Mouse (Mus musculus): Measurements from ENCODE around the gene Col2a1.

Col2a1 gene

GRCm38 (mm10) chr15:98003822-98004739 is at the start of gene Col2a1:
Gene Col2a1 (minus strand): TSS chr15:98004695.
- DNase-seq (ENCODE audit: low read depth), result peak; percentile 20

- no peak for DNase-seq (ENCODE audit: low read depth)
These were observed 47.2 kb upstream of the Col2a1 start for GRCm38 (mm10) chr15:98051685-98052084.

GRCm38 (mm10) chr15:98048918-98049700 is 44.6 kb upstream of the Col2a1 start:
- no peak for DNase-seq (ENCODE audit: low read depth)

- DNase-seq (ENCODE audit: low read depth), result peak; percentile 16
These were observed 39.9 kb upstream of the Col2a1 start for GRCm38 (mm10) chr15:98044387-98044786.

DNA sequence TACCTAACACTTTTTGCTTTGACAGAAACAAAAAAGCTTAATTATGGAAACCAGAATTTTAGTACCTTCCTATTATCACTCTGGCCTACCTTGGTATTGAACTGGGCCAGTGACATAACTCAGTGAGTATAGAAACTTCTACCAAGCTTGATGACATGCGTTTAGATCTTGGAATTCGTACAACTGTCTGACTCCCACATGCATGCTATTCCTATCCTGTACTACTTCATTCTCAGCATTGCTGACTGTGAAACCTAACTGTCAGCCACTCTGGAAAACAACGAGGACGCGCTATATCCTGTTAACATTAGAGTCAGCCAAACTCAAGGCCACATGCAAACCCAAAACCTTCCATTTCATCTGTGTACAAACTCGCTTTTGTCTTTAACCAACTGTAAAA is 39.5 kb upstream of the Col2a1 start:
- no peak for DNase-seq (ENCODE audit: low read depth)

GRCm38 (mm10) chr15:98042508-98042907 is 38.0 kb upstream of the Col2a1 start:
- no peak for DNase-seq (ENCODE audit: low read depth)

DNA sequence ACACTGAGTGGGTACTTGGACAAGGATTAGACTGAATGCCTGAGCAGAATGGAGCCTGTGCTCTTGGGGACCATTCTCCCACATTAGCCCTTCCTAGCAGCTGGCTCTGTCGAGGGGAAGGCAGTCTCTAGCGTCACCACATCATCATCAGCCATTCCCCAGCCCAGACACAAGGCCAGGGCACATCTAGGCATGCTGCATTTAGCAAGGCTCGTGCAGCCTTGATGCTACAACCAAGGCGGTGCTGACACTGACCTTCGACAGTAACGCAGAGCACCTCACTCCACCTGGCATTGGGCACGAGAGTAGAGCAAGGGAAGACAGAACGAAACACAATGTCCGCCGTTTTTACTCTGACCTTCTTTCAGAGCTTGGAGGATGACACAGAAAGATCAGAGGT is 35.2 kb upstream of the Col2a1 start:
- no peak for DNase-seq (ENCODE audit: low read depth)

DNA sequence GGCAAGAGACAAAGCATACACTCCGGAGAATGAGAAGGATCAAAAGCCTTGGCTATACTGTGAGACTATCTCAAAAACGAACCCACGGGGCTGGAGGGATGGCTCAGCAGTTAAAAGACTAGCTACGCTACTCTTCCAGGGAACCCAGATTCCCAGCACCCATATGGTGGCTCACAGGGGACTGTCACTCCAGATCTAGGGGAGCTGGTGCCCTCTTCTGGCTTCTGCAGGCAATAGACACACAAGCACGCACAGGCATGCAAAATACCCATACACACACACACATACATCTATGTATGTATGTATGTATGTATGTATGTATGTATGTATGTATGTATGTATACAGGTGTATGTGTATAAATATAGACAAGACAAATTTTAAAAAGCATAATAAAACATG is 32.1 kb upstream of the Col2a1 start:
- no peak for DNase-seq (ENCODE audit: low read depth)

DNA sequence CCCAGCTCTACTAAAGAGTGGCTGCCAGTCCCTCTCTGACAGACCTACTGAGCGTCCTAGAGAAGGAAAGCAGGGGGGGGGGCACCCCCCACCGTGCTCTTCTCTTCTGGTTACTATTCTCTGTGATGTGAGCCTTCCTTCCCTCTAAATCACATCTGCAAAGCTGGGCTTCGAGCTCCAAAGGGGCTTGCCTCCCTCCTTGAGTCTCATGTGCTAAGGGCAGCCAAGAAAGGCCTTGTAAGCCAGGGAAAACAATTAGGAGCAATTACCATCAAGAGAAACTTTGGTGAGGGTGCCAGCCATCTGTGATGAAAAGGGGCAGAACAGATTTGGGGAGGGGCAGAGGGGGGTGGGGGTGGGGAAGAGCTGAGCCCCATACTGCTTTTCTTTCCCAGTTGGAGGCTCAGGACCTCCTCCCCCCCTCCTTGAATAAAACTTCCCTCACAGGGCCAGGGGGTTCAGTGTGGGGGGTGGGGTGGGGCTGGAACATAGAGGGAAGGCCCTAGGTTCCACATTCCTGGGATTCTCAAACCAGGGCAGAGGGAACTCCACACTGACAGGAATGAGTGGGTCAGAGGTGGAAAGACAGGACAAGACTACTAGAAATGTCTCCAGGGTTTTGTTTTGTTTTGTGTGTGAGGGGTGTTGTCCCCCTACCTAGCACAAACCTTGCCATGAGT is 30.7 kb upstream of the Col2a1 start:
- DNase-seq (ENCODE audit: low read depth), result no peak

DNA sequence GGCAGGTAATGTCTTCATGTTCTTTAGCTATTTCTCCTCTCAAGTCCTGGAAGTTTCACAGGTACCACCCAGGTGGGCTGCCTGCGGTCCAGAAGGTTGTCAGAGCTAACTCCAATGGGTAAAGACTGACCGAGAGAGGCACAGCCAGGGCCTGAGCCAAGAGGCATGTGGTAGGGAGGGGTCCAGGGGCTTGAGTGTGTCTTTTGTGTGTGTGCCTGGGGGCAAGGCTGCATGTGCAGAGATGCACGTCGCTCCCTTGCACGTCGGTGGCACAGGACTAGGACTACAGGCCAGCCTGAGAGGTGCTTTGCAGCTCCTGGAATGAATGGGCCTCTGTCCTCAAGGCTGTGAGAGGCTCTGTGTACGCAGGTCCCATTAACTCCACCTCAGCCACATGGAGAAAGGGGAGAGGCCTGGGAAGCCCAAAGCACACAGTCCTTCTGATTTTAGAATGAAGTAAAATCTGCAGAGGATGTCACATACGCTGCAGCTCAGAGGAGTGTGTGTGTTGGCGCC is 28.8 kb upstream of the Col2a1 start:
- DNase-seq (ENCODE audit: low read depth), result no peak

DNA sequence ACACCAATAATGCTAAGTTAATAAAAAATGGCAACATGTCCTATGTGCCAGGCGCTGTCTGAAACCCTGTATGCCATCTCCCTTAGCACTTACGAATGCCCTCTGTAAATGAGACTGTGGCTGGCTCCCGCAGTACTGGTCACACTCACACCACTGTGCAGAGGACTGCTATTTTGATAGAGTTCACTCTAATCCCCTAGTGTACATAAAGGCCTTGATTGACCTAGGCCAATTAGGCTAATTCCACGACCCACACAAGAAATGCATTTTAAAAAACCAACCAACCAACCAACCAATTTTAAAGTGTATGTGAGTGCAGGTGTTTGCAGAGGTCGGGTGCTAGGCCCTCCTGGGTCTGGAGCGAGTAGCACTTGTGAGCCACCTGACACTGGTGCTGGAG is 25.3 kb upstream of the Col2a1 start:
- no peak for DNase-seq (ENCODE audit: low read depth)

DNA sequence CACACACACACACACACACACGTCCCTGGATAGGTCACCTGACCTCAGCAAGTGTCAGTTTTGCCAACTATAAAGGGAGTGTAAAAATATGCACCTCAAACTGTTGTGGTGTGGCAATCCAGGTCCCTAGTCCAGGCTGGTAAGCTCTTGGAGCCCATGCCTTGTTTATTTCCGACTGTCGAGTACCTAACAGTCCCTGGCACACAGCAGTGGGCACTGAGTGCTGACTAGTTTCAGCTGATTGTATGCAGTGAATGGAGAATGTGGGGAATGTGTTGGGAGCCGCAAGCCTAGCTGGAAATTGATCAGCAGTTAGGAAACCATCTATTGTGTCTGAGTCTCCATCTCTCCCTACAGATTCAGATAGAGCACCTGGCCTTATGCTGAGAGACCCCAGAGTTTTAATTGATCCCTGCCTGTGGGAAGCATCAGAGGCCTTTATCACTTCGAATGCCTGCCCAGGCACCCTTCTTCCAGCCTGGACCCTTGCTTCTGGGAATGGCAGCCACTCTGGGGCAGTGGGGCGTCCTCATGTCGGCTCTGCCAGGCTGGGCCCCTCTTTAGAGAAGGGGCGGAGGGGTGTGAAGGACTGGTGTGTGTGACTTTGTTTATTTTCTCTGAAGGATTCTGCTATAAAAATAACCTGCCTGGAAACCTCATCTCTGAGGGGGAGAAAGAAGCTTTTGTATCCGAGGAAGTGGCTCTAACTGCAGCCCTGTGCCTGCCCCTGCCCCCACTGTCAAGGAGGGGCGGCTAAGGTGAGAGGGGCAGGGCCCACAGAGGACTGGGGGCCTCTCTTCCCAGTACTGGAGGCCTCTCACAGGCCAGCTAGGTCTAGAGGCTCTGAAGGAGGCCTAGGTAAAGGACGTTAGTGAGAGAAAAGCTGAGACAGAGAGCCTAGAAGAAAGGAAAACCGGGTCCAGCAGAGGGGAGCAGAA is 22.7 kb upstream of the Col2a1 start:
- DNase-seq (ENCODE audit: low read depth), result no peak

- DNase-seq (ENCODE audit: low read depth), result no peak
These were observed 21.1 kb upstream of the Col2a1 start for GRCm38 (mm10) chr15:98025611-98026010.

GRCm38 (mm10) chr15:98023137-98023536 is 18.6 kb upstream of the Col2a1 start:
- no peak for DNase-seq (ENCODE audit: low read depth)

DNA sequence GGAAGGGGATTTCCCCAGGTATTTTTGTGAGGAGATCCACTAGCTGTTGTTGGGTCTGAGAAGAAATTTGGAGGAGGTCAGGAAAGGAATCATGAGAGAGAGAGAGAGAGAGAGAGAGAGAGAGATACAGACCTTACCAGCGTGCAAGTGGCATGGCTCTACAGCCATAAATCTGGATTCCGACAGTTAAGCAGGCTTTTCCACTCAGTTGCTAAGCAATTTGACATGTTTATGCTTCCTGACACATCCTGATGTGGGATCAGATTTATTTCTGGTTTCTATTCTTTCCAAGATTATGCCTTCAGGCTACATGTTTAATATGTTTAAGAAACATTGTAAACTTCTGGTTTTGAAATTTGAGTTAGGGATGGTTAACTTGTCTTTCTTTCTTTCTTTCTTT is 17.4 kb upstream of the Col2a1 start:
- DNase-seq (ENCODE audit: low read depth), result no peak

GRCm38 (mm10) chr15:98019047-98019446 is 14.6 kb upstream of the Col2a1 start:
- no peak for DNase-seq (ENCODE audit: low read depth)

GRCm38 (mm10) chr15:98017925-98018324 is 13.4 kb upstream of the Col2a1 start:
- DNase-seq (ENCODE audit: low read depth), result peak; percentile 21

DNA sequence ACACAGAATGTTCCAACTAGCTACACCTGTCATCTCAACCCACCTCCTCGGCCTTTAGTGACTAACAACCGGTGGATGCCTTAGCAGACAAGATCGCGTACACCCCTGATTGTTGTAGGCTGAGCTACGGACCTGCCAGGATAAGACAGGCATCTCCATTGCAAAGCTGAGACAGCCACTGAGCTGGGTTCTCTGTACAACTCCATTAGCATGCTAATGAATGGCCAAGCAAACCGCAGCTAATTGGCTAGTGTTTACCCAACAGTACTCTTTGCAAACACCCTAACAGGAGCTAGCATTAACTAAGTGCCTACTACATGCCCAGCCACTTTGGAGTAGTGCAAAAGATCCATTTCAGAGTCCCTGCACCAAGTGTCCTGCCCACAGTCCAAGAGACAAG is 8.3 kb upstream of the Col2a1 start:
- no peak for DNase-seq (ENCODE audit: low read depth)

DNA sequence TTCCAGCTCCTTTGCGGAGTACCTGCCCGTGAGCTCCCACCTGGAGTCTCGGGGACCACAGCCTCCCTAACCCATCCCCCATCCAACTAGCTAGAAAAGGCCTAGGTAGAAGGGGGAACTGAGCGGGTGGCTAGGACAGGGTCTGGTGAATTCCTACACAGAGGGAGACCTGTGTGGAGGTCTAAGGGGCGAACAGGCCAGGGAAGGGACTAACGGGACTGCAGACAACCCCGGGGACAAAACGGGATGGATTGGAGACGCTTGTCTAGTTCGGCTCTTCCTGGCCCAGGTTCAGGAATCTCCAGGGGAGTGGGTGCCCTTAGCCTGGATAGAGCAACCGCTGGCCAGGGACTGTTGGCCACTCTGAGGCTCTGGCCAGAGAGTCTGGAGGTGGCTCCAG is 686 bp upstream of the Col2a1 start:
- DNase-seq (ENCODE audit: low read depth), result no peak

GRCm38 (mm10) chr15:98004740-98005159 is 255 bp upstream of the Col2a1 start:
- DNase-seq (ENCODE audit: low read depth), result no peak
